Mouse (Mus musculus): Measurements from ENCODE around the gene Cfap97d2. TPM values are rescaled to one million over a fixed set of nuclear protein-coding genes. Genes with fewer than 3 reads are reported as not detected.
"Not testable (repeated sequence)": the region's sequence is repeated elsewhere in the genome, so short reads cannot be mapped to it uniquely, and the experiment has no call there.

Cfap97d2 gene
- total RNA-seq, 2 experiments from 2014 or later = 0.76 to 1.4 TPM

- intact Hi-C loops (cut with DNase I) = loop anchor here (5.0 kb wide), 1 partner anchor 173 kb away; no protein-coding TSS in a partner anchor
- DNase-seq (ENCODE audit: low spot score in 2 of 2) = peak; percentile 34 to 54
Measured at GRCm38 (mm10) chr8:13725722-13726121, 20.0 kb downstream of the Cfap97d2 start.

GRCm38 (mm10) chr8:13727469-13728094 lies 21.9 kb downstream of the Cfap97d2 start:
- intact Hi-C loops (cut with DNase I) = loop anchor here (5.0 kb wide), 1 partner anchor 175 kb away; no protein-coding TSS in a partner anchor
- DNase-seq (ENCODE audit: low spot score in 2 of 2) = no peak

- DNase-seq (ENCODE audit: low spot score in 2 of 2) = peak; percentile 13 to 48
- intact Hi-C loops (cut with DNase I) = no loop called here
Measured at GRCm38 (mm10) chr8:13740323-13740770, 34.7 kb downstream of the Cfap97d2 start.

GRCm38 (mm10) chr8:13740817-13741613 lies 35.3 kb downstream of the Cfap97d2 start:
- DNase-seq (ENCODE audit: low spot score in 2 of 2) = no peak
- intact Hi-C loops (cut with DNase I) = no loop called here

GRCm38 (mm10) chr8:13746212-13746611 lies 40.5 kb downstream of the Cfap97d2 start:
- DNase-seq (ENCODE audit: low spot score in 2 of 2); intact Hi-C loops (cut with DNase I): not testable (repeated sequence)

- intact Hi-C loops (cut with DNase I) = no loop called here
Measured at GRCm38 (mm10) chr8:13747626-13748025, 41.9 kb downstream of the Cfap97d2 start.

GRCm38 (mm10) chr8:13753680-13754079 lies 48.0 kb downstream of the Cfap97d2 start:
- intact Hi-C loops (cut with DNase I) = loop anchor here (1.0 to 10.0 kb wide), 3 partner anchors 202 to 339 kb away; no protein-coding TSS in a partner anchor
- peak; percentile 38 to 65 for DNase-seq (ENCODE audit: low spot score in 2 of 2)

More at GRCm38 (mm10) chr8:13747626-13748025, 41.9 kb downstream of the Cfap97d2 start:
- no peak for DNase-seq (ENCODE audit: low spot score in 2 of 2)

- intact Hi-C loops (cut with DNase I) = loop anchor here (10.0 kb wide), 1 partner anchor 342 kb away; no protein-coding TSS in a partner anchor
- DNase-seq (ENCODE audit: low spot score in 2 of 2) = no peak
Measured at GRCm38 (mm10) chr8:13756480-13756879, 50.8 kb downstream of the Cfap97d2 start.

GRCm38 (mm10) chr8:13756982-13757804 lies 51.5 kb downstream of the Cfap97d2 start, which contains the start of gene Cdc16:
Gene Cdc16, plus strand, starts transcription at chr8:13757676.
- DNase-seq (ENCODE audit: low spot score in 2 of 2) = peak; percentile 85 to 88
- intact Hi-C loops (cut with DNase I) = loop anchor here (10.0 kb wide), 1 partner anchor 342 kb away; no protein-coding TSS in a partner anchor

- intact Hi-C loops (cut with DNase I) = loop anchor here (10.0 kb wide), 1 partner anchor 343 kb away; no protein-coding TSS in a partner anchor
- peak; percentile 18 to 37 for DNase-seq (ENCODE audit: low spot score in 2 of 2)
Measured at GRCm38 (mm10) chr8:13757805-13758727, 52.4 kb downstream of the Cfap97d2 start.

- intact Hi-C loops (cut with DNase I) = no loop called here
- no peak for DNase-seq (ENCODE audit: low spot score in 2 of 2)
Measured at GRCm38 (mm10) chr8:13769206-13769605, 63.5 kb downstream of the Cfap97d2 start.

- intact Hi-C loops (cut with DNase I) = no loop called here
- no peak for DNase-seq (ENCODE audit: low spot score in 2 of 2)
Measured at GRCm38 (mm10) chr8:13780536-13780935, 74.8 kb downstream of the Cfap97d2 start.

- DNase-seq (ENCODE audit: low spot score in 2 of 2) = peak; percentile 85 to 91
- intact Hi-C loops (cut with DNase I) = loop anchor here (5.0 kb wide), 1 partner anchor 87 kb away; no protein-coding TSS in a partner anchor
Measured at GRCm38 (mm10) chr8:13785250-13785763, 79.6 kb downstream of the Cfap97d2 start, which contains the start of gene Upf3a. Gene Upf3a, plus strand, starts transcription at chr8:13785615.

GRCm38 (mm10) chr8:13785764-13786299 lies 80.1 kb downstream of the Cfap97d2 start:
- intact Hi-C loops (cut with DNase I) = loop anchor here (1.0 to 5.0 kb wide), 3 partner anchors 86 to 235 kb away; no protein-coding TSS in a partner anchor
- DNase-seq (ENCODE audit: low spot score in 2 of 2) = peak; percentile 95 to 96

- intact Hi-C loops (cut with DNase I) = loop anchor here (5.0 kb wide), 1 partner anchor 83 kb away; no protein-coding TSS in a partner anchor
- no peak for DNase-seq (ENCODE audit: low spot score in 2 of 2)
Measured at GRCm38 (mm10) chr8:13789606-13790005, 83.9 kb downstream of the Cfap97d2 start.
